Mouse (Mus musculus) activated CD4-positive, CD25-positive, alpha-beta regulatory T cell, adult 4 months (primary cell): ENCODE measurements around the gene 1110008P14Rik. TPM values are rescaled to one million over a fixed set of nuclear protein-coding genes. Genes with fewer than 3 reads are reported as not detected.
"Not testable (repeated sequence)": the region's sequence is repeated elsewhere in the genome, so short reads cannot be mapped to it uniquely, and the experiment has no call there.

ENCODE experiments used
- ATAC-seq: one replicate; pipeline ENCODE4 v1.8.0; 2017
- polyA plus RNA-seq, 2 experiments: library from polyadenylated mRNA; unstranded; fragments of 100-300 nt; shearing (Covaris generic); gene quantifications; one replicate each; pipeline ENCODE4 v1.2.1; 2017

The 1110008P14Rik gene
- polyA plus RNA-seq, 2 experiments from 2014 or later, result 70.3 to 75.4 TPM

DNA sequence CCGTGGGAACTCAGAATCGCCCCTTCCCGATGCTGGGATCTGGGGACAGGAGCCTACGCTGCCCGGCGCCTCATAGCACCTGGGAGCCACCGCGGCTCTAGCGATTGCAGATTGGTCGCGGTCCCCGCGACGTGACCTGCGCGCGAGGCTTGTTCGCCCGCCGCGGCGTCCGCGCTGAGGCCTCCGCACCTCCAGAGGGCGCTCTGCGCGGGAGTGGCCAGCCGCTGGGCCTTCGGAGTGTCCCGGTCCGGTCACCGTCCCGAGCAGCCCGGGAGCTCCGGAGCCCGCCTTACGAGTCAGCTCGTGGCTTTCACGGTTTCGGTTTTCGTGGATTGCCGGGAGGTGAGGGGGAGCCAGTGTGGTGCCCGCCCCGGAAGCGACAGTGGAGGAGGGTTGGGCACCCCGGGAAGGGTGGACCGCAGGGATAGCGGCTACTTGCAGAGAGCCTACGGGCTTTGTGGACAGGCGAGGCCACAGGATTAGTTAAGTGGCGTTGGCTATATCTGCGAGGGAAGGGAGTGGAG is 18.9 kb downstream of the 1110008P14Rik start:
- ATAC-seq, result peak; percentile 69

DNA sequence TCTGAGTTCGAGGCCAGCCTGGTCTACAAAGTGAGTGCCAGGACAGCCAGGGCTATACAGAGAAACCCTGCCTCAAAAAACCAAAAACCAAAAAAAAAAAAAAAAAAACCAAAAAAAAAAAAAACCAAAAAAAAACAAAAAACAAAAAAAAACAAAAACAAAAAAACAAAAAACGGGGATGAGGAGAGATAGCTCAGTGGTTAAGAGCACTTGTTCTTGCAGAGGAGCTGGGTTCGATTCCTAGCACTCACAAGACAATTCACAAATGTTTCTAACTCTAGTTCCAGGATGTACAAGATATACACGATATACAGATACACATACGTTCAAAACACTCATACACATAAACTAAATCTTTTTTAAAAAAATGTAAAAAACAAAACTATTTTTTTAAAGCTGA is 19.5 kb downstream of the 1110008P14Rik start:
- ATAC-seq, result not testable (repeated sequence)

DNA sequence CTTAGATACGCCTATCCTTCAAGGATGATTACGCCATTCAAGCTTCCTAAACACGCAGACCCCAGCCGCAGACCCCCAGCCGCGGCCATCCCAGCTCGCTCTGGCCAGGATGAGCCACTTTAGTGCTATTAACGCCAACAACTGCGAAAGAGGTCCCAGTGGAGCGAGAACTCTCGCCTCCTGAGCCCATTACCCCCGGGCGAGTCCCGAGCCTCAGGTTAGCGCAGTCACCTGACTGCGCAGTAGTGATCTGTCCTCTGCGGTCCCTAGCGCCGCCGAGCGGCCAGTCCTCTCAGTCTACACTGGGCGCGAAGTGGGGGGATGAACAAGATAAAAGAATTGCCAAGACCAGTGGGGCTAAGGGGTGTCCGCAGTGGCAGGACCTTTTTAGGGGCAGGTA is 20.3 kb downstream of the 1110008P14Rik start:
- no peak for ATAC-seq

DNA sequence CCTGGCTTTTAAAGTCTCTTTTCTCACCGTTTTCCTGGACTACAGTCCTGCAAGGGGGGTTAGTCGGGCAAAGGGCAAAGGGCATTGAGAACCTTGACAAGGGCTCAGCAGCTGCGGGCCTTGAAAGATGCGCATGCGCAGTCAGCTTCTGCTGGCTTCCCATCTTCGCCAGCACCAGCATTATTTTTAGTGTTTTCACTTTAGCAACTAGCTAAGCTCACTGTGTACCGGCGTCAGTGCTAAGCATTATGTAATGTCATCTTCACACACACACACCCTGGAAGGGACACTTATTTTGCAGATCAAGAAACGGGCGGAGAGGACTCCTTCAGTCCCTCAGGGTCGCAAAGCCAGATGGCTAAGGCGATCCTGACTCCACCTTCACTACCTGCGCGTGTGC is 21.0 kb downstream of the 1110008P14Rik start:
- ATAC-seq, result no peak

DNA sequence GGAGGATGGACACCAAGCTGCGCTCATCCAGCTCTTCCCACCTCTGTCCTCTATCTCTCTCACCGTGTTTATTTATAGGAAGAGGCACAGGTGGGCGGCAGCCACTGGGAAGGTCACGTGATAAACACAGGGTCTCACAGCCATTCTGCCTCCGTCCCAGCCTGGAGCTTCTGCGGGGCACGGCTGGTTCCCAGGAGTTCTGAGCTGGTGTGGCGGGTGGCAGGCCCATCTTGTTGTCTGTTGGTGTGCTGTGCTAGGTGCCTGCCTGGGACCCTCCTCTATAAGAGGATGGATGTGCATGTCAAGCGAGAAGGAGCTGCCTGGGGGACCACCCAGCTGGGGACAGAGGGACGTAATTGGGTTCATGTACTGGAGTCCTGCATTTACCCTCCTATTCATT is 23.4 kb downstream of the 1110008P14Rik start:
- ATAC-seq, result no peak

DNA sequence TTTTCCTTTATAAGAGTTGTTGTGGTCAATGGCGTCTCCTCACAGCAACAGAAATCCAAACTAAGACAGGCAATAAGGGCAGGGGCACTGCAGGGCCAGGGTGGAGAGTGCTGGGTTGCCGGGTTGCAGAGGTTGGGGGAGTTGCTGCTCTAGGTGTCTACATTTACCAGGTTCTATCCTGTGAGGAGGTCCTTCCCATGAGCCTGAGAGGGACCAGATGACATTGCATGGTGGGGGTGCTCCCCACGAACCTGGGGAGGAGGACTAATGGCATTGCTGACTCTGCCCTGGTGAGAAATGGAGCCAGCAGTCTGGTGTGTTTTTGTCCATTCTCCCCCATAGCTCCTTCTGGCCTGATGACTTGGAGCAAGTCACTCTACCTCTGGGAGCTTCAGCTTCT is 24.0 kb downstream of the 1110008P14Rik start:
- ATAC-seq, result no peak

DNA sequence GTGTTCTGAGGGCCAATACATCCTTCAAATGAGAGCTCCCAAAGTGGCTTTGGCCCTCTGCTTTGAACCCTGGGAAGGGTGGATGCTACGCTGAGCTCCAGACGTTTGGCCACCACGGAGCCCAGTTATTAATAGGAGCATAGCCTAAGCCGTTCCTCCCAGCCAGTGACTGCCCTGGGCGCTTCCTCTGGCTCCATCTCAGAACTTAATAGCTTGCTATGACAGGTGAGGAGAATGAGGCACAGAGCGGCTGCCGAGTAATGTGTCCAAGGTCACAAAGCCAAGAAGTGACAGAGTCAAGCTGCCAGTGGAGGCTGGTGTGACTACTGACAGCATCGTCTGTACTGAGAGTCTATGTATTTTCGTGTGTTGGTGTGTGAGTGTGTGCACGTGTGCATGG is 25.5 kb downstream of the 1110008P14Rik start:
- no peak for ATAC-seq

DNA sequence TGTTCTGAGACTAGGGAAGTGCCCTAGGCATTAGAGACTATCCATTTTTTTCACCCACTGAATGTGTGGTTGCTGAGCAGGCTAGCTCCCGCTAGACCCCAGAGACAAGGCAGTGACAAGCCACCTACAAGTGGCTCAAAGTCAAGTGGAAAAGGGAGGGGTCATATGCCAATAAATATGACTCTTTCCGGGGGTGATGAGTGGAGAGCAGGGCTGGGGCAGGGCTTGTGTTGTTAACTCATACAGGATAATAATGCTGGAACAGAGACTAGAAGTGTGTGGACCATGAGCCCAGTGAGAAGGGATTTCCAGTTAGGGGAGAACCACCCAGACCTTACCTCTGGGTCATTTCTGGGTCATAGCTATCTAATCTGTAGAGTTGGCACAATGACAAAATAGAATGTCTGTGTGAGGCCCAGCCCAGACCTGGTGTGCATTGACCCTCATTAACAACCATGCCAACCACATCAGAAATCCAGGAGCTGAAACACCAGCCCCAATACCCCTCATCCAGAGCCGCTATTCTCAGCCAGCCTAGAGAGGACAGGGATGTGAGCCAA is 27.3 kb downstream of the 1110008P14Rik start:
- ATAC-seq, result no peak

DNA sequence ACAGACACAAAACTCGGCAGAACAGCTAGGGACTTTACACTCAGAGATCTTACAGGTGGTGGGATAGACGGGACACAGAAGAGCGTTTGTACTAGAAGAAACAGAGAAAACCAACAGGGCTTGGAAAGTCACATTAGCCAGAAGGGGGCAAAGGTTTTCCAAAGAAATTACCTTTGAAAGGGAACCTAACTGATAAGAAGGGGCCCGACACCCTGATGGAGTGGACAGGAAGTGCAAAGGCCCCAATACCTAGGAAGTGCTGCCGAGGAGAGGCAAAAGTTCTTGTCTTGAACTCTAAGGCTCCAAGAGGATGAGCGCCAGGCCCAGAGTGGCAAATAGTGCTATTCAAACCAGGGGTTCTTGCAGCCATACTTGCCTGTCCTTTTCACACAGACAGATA is 27.9 kb downstream of the 1110008P14Rik start:
- no peak for ATAC-seq

DNA sequence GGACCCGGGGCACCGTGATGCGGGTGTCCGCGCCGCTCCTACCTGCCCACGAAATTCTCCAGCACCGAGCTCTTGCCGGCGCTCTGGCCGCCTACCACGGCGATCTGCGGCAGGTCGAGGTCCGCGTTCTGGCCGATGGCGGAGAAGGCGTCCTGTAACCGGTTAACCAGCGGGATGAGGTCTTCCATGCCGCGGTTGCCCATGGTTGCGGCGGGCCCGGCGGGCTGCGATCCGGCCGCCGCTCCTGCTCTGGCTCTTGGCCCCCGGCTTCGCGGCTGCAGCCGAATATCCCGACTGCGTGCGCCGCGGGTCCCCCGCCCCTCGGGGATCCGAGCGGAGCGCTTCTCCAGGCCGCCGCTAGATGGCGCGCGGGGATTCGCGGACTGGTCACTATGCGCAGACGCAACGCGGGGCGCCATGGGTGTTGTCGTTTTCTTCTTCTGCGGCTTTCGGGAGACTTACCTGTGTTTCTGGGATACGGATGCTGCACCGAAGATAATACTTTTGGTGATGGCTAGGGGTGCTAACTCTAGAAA is 28.7 kb downstream of the 1110008P14Rik start, which contains the start of gene Dnm1:
Gene Dnm1, minus strand, starts transcription at position 332 of the 536 bp plus-strand sequence.
- ATAC-seq, result peak; percentile 84

DNA sequence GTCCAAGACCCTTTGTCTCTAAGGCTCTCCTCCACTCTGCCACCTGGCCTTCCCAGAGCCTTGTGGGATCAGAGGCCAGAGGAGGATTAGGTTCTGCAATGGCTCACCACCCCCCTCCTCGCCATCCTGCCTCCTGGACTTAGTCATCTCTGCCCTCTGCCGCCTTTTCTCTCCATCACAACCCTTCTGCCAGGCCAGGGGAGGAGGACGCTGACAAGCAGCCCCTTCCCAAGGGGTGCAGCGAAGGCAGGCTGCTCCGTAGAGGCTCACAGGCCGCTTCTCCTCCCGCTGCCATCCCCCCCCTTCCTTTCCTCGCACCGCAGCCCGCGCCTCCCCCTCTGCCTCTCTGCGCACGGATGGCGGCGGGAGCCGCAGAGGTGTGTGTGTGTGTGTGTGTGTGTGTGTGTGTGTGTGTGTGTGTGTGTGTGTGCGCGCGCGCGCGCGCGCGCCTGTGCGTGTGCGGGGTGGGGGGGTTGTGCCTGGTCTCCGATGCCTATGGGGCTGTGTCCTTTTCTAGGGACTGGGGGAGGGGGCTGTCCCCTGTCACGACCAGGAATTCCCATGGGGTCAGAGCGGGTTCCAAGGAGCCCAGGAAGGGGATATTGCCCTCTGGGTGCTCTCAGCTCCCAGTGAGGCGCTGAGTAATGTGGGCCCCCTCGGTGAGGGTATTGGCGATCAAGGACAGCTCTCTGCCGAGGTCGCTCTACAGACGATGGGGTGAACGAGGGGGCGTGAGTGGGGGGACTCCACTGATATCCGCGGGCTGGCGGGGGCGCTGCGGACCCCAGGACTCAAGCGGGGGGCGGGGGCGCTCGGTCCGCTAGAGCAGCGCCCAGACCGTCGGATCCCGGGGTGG is 29.4 kb downstream of the 1110008P14Rik start, which contains the start of gene Ciz1:
Gene Ciz1, plus strand, starts transcription at position 177 of the 856 bp plus-strand sequence.
- no peak for ATAC-seq

DNA sequence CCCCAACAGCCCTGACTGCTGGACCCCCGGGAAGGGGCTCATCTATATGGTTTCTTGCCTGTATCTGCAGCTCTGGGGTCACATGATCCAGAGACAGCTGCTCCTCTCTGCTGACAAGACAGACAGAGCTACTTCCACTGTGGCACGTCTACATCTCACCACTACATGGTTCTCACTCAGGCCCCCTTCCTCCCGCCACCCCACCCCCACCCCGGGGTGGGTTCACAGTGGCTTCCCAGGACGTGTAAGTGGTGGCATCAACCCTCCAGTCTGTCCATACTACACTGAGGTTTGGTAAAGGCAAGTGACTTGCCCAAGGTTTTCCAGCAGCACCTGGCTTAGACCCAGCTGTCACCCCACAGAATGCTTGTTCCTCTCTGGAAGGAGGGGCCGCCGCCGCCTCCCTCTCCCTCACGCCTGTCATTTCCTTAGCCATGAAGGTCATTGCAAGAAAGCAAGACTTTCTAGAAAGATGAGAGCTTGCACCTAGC is 30.2 kb downstream of the 1110008P14Rik start:
- ATAC-seq, result no peak

DNA sequence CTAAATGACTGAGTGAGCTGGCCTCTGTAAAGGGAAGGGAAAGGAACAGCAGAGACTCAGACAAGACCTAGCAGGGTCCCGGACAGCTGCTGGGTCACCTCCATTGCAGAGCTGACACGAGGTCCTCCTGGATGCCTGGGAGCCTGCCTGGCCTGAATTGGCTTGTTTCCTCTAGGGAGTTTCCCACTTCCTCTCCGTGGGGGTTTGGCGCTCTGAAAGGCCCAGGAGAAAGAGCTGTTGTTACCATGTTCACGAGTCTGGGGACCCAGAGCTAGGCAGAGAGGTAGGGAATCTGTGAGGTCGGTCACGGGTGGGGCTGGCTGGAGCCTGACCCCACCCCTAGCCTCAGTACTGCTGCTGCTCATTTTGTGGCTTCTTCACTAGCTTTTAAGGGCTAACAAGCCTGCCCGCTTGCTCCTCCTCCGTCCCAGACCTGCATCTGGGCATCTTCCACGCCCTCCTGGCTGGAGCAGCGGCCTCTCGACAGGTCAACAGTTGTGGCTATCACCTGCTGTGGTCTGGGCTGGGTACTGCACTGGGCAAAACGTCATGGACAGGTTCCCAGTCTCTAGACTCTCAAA is 31.2 kb downstream of the 1110008P14Rik start:
- ATAC-seq, result no peak

DNA sequence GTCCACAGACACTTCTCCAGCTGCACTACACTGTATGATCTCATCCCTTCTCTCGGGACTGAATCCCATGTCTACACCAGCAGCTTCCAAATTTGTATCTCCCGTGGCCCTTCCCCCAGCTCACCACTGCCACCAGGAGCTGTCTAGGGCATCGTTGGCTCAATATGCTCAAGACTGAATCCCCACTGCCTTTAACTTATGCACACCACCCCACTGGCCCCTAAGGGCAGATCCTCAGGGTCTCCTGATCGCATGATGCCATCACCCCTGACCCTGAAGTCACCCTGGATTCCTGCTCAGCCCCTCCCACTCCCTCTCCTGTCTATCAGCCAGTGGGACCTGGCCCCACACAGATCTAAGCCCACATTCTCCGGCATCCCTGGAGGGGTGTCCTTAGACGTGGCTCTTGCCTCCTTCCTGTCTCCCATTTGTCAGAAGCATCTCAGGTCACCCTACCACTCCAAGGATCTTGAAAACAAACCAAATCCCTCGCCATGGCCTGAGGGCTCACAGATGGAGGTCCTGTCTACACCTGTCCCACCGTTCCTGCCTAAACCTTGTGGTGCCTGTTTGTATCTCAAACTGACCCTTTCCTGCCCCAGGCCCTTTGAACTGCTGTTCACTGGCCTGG is 32.0 kb downstream of the 1110008P14Rik start:
- ATAC-seq, result no peak

DNA sequence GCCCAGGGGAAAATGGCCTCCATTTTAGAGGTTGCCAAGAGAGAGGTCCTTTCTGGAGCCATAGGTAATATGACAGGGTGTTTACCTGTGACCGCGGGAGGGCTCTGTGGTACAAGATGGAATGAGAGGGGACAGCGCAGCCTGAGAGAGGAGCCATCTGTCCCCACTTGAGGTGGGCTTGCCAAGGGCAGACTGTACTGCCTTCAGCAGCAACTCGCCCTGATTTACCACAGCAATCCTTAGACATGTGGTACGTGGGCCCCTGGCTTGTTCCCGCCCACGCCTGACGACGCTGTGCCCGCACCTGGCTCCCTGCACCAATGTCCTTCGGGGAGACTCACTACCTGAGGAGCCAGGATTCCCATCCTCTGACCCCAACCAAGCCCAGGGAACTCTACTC is 33.4 kb downstream of the 1110008P14Rik start:
- ATAC-seq, result no peak

DNA sequence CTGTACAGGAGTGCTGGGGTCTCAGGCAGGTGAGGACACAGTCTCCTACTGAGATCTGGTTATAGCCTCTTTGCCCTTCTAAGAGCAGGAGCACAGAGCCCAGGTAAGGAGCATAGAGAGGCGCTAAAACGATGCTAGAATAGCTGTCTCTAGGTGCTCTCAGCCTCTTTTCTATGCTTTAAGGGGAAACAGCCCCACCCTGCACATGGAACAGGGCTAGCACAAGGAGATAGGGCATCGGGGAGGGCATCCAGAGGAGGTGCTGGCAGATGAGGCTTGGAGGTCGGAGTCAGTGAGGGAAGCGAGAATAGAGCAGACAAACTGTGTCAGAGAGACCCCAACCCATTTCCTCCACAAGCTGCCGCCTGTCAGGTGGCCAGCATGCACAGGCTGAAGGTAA is 34.7 kb downstream of the 1110008P14Rik start:
- ATAC-seq, result no peak

DNA sequence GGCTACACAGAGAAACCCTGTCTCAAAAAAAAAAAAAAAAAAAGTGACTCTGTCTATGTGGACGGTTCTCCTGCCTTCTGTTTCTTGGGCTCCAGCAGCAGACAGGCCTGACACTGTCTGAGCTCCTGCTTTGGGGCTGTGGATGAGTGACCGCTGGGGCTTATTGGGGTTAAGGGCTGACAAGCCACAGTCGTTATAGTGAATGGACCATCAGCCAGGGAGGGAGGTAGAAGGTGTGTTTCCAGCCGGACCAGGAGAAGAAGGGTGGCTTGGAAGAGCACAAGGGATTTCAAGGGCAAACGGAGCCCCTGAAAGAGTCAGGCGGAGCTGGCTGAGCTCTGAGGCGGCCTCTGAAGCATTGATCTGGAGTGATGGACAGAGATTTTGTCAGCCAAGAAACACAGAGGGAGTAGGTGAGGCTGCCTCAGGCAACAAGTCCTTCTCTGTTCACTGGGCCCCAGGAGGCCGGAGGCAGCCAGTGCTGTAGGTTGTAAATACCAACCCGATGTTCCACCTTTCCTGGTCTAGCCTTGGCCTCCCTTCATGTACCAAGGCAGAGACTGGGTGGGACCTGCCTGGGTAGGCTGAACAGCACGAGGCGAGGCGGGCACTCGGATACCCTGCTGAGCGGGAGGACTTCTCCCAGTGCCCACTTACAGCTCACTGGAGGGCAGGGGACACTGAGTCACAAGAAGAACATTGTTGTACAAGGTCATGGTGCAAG is 37.0 kb downstream of the 1110008P14Rik start:
- no peak for ATAC-seq

DNA sequence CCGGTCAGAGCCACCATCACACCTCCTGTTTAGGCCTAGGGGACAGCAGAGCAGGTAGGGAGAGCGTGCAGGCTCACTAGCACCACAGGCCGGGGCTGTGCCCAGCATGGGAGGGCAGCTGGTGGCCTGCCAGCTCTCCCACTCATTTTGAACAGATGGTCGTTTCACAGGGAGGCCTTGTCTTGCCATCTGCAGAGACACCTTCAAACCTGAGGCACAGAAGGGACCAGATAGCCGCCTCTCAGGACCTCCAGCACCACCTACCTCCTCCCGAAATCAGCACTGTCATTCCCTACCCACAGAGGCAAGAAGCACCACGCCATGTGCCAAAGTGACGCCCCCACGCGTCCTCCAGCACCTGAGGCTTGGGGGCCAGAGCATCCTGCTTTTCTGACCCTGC is 37.7 kb downstream of the 1110008P14Rik start:
- ATAC-seq, result no peak

DNA sequence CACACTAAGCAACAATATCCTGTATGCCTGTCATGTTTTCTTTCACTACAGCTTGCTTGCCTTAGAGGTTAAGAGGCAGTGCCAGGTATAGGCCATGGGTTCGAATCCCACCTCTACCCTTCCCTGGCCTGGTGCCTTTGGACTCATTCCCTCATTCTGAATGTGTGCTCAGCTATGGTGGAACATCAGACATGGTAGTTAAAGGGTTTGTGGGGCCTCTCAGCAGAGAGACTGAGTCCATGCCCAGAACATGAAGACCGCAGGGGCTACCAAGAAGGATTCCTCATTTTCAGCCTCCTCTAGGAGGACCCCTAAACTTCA is 38.4 kb downstream of the 1110008P14Rik start:
- ATAC-seq, result no peak

DNA sequence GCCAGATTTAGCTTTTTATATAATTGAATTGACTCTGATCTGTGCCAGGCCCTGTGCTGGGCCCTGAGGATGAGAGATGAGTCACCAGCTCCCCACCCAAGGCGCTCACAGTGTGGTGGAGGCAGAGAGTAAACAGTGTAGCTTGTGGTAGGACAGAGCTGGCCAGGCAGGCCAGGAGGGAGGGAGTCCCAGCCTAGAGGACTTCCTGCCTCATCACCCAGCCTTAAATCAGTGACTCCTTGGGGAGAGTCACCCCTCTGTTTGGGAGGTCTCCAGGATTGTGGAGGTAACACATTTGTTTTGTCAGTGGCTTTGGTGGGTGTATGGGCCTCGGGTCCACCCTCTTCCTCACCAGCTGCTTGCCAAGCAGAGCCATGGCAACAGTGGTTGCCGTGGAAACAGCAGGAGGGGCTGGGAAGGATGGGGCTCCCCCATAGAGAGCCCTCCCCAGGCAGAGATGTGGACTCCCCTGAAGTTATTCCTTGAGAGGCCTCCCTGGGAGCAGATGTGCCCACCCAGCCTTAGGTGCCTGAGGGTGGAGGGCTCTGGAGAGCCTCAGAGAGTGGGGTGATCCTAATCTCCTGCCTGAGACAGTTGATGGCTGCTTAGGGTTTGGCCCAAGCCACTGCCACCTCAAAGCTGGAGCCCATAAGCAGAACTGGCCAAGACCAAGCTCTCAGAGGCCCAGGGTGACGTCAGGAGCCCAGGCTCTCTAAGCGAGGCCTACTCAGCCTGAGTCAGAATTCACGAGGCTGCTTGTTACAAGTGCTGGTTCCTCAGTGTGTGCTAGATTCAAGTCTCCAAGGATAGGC is 39.0 kb downstream of the 1110008P14Rik start:
- no peak for ATAC-seq

DNA sequence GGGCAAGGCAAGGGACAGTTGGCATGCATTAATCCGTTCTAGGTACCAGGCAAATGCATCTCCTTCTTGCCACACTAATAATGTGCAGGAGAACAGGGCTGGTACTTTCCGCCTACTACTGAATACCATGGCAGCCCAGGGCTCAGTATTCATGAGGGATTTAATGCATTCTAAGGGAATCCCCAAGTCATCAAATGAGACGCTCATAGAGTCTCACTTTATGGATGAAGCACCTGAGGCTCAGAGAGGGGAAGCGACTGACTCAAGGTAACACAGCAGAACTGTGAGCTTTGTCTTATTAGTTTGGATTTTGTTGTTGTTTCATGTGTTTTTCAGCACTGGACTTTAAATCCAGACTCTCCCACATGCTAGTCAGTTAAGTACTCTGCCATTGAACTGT is 39.7 kb downstream of the 1110008P14Rik start:
- ATAC-seq, result no peak
